Mouse (Mus musculus): ENCODE results near the gene Tcn2. TPM values are rescaled to one million over a fixed set of nuclear protein-coding genes. Genes with fewer than 3 reads are reported as not detected.

The Tcn2 gene
- not detected in 2 replicates for polyA plus RNA-seq (2012; ENCODE audit: insufficient read depth, insufficient read length, low replicate concordance, missing spikeins)

DNA sequence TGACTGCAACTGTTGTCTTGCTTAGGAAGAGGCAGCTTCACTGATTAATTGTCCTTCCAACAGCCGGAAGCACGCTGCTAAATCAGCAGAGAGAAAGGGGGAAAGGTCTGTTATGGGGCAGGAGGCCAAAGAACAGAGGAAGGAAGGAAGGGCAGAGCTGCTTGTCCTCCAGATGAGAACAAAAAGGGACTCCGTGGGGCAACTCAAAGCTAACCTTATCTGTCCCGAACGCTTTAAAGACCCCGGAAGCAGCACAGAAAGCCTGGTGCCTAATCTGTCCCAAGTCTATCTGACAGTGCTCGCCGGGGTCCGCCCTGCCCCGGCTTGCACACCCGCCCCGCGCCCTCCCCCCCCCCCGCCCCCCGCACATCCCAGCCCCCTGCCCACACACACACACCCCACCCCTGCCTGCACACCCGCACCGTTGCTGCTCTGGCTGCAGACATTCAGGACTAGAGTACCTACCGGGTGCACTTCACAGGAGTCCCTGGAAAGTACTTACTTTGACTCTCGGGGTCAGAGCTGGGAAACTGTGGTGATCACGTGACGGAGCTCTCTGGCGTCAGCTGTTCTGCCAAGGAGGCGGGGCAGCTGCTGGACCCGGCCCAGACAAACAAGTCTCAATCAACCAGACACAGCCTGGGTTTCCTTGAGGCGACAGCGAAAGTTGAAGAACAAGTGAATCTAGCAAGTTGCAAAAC is at the start of gene Tcn2:
Gene Tcn2, minus strand, starts transcription at position 649 of the 701 bp plus-strand sequence.
- TF ChIP-seq POLR2A (IDR thresholded peaks at IDR 0.05; ENCODE audit: insufficient read depth, low read depth, low read length) (no peak), CTCF (IDR thresholded peaks at IDR 0.05; ENCODE audit: insufficient read depth, low read depth, low read length) (no peak)
- H3K27ac ChIP-seq (ENCODE audit: insufficient read depth, low read depth, low read length), result no peak within 1 kb of the TSS
- under 1% methylated on average over 22 of the region's 26 CpGs for WGBS
- H3K4me1 ChIP-seq (ENCODE audit: control insufficient read depth, insufficient read depth, low read length), result peaks cover 9% of the 10 kb centered on the region; the same call in 1 of the 2 replicates
- H3K4me3 ChIP-seq (ENCODE audit: insufficient read depth, low read depth, low read length), result peak within 1 kb of the TSS; percentile 33

DNA sequence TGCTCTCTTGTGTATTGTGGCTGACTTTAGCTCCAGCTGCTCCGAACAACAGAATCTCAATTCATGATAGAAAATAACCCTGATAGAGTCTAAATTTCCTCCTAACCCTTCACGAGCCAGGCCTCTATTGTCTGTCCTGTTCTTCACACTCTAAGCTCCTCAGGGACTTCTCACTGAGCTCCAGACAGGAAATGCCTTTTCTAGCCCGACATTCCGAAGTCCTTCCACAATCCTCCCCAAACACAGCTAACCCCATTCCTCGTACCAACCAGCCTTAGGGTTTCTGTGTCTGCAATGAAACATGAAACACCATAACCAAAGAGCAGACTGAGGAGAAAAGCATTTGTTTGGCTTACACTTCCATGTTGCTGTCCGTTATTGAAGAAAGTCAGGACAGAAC is 49.6 kb upstream of the Tcn2 start:
- 76% methylated on average over 6 of the region's 6 CpGs for WGBS
- H3K4me3 ChIP-seq (ENCODE audit: insufficient read depth, low read depth, low read length), result no peak overlapping the region
- peaks cover 6% of the 10 kb centered on the region for H3K4me1 ChIP-seq (ENCODE audit: control insufficient read depth, insufficient read depth, low read length)
- TF ChIP-seq CTCF (IDR thresholded peaks at IDR 0.05; ENCODE audit: insufficient read depth, low read depth, low read length) (no peak), POLR2A (IDR thresholded peaks at IDR 0.05; ENCODE audit: insufficient read depth, low read depth, low read length) (no peak)
- H3K27ac ChIP-seq (ENCODE audit: insufficient read depth, low read depth, low read length), result no peak overlapping the region

DNA sequence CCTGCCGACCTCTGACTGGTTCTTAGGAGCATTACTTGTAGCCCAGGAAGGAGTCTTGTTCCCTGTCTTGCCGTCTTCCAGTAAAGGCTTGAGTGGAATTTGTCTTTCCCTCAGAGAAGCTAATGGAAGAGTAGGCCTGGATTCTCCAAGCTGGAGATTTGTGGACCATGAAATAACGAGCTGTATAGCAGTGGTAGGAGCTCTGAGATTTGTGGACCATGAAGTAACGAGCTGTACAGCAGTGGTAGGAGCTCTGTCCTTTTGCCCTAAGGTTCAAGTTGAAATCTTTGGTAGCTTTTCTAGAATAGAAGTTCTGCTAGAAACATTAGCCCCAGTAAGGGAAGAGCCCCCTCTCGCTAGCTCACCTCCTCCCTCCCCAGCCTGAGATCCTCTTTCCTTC is 46.5 kb upstream of the Tcn2 start:
- 90% methylated on average over 5 of the region's 5 CpGs for WGBS
- H3K4me1 ChIP-seq (ENCODE audit: control insufficient read depth, insufficient read depth, low read length), result peaks cover 2% of the 10 kb centered on the region; the same call in 1 of the 2 replicates
- no peak overlapping the region for H3K4me3 ChIP-seq (ENCODE audit: insufficient read depth, low read depth, low read length)
- no peak for TF ChIP-seq POLR2A (IDR thresholded peaks at IDR 0.05; ENCODE audit: insufficient read depth, low read depth, low read length)
- TF ChIP-seq CTCF (IDR thresholded peaks at IDR 0.05; ENCODE audit: insufficient read depth, low read depth, low read length), result no peak
- no peak overlapping the region for H3K27ac ChIP-seq (ENCODE audit: insufficient read depth, low read depth, low read length)

DNA sequence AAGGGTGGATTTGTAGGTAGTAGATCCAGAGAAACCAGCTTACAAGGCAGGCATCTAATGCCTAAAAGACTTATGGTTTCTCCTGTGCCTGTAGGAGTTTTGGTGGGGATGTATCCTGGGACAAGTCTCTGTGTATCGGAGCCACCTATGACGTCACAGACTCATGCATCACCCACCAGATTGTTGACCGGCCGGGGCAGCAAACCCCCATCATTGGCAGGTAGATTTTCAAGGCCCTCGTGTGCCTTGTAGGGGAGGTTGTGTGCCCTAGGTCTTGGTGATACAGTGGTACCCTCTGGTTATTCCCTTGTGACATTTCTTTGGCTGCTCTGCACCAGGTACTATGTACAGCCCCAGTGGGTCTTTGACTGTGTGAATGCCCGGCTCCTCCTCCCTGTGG is 44.7 kb upstream of the Tcn2 start, which contains the start of gene 4930556J24Rik:
Gene 4930556J24Rik, minus strand, starts transcription at position 101 of the 400 bp plus-strand sequence.
- 93% methylated on average over 6 of the region's 6 CpGs for WGBS
- TF ChIP-seq POLR2A (IDR thresholded peaks at IDR 0.05; ENCODE audit: insufficient read depth, low read depth, low read length) (no peak), CTCF (IDR thresholded peaks at IDR 0.05; ENCODE audit: insufficient read depth, low read depth, low read length) (no peak)
- Histone ChIP-seq H3K4me3 (ENCODE audit: insufficient read depth, low read depth, low read length) (no peak within 1 kb of the TSS), H3K27ac (ENCODE audit: insufficient read depth, low read depth, low read length) (no peak within 1 kb of the TSS), H3K4me1 (ENCODE audit: control insufficient read depth, insufficient read depth, low read length) (no peaks in the 10 kb centered on the region)

DNA sequence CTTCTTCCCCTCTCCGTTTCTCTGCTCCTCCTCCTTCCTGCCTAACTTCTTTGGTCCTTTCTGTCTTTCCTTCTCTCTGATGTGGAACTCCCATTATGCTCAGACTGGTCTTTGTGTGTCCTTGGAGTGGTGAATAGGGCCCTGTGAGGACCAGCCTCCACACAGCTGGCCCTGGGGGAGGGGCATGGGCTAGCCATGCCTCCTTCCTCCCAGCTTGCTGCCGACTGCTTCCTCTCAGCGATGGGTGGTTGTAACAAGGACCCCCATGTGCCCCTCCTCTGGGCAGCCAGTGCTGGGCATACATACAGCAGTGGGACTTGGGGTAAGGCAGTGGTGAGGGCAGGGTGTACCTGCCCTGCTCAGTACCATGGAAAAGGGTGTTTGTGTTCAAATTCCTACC is 42.4 kb upstream of the Tcn2 start:
- WGBS, result 32% methylated on average over 3 of the region's 3 CpGs
- Histone ChIP-seq H3K27ac (ENCODE audit: insufficient read depth, low read depth, low read length) (no peak overlapping the region), H3K4me3 (ENCODE audit: insufficient read depth, low read depth, low read length) (no peak overlapping the region), H3K4me1 (ENCODE audit: control insufficient read depth, insufficient read depth, low read length) (no peaks in the 10 kb centered on the region)
- no peak for TF ChIP-seq CTCF (IDR thresholded peaks at IDR 0.05; ENCODE audit: insufficient read depth, low read depth, low read length)
- TF ChIP-seq POLR2A (IDR thresholded peaks at IDR 0.05; ENCODE audit: insufficient read depth, low read depth, low read length), result no peak

DNA sequence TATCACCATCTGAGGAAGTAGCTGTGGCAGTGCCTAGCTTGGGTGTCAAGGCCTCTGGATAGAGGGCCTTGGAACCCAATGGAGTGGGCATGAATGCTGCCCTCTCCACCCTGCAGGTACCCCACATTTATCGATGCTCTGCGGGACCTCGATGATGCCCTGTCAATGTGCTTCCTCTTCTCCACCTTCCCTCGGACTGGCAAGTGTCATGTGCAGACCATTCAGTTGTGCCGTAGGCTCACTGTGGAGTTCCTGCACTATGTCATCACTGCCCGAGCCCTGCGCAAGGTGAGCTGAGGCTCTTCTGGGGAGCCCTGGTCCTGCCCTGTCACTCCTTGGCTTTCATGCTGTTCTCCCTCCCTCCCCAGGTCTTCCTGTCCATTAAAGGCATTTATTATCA is 41.1 kb upstream of the Tcn2 start:
- H3K4me1 ChIP-seq (ENCODE audit: control insufficient read depth, insufficient read depth, low read length), result no peaks in the 10 kb centered on the region
- WGBS, result 97% methylated on average over 7 of the region's 7 CpGs
- TF ChIP-seq POLR2A (IDR thresholded peaks at IDR 0.05; ENCODE audit: insufficient read depth, low read depth, low read length), result no peak
- TF ChIP-seq CTCF (IDR thresholded peaks at IDR 0.05; ENCODE audit: insufficient read depth, low read depth, low read length), result no peak

DNA sequence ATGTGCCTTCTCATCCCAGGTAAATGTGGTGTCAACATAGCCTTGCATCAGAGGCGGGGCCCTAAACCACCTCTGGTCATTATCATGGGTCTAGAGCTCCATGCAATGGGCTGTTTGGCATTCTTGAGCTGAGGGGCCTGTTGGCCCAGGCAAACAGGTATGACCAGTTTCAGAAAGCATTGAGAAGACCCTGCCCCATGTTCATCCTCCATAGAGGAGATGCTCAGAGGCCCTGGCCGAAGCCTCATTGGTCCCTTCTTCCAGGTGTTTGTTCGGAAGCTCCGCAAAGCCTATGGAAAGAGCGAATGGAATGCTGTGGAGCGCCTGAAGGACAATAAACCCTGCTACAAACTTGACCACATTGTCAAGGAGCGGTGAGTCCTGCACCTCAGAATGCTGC is 38.4 kb upstream of the Tcn2 start:
- H3K4me1 ChIP-seq (ENCODE audit: control insufficient read depth, insufficient read depth, low read length), result peaks cover 3% of the 10 kb centered on the region; the same call in 1 of the 2 replicates
- H3K4me3 ChIP-seq (ENCODE audit: insufficient read depth, low read depth, low read length), result no peak overlapping the region
- WGBS, result 98% methylated on average over 7 of the region's 7 CpGs
- TF ChIP-seq POLR2A (IDR thresholded peaks at IDR 0.05; ENCODE audit: insufficient read depth, low read depth, low read length) (no peak), CTCF (IDR thresholded peaks at IDR 0.05; ENCODE audit: insufficient read depth, low read depth, low read length) (no peak)
- H3K27ac ChIP-seq (ENCODE audit: insufficient read depth, low read depth, low read length), result no peak overlapping the region

More for the DNA sequence above, 41.1 kb upstream of the Tcn2 start:
- Histone ChIP-seq H3K4me3 (ENCODE audit: insufficient read depth, low read depth, low read length) (no peak overlapping the region), H3K27ac (ENCODE audit: insufficient read depth, low read depth, low read length) (no peak overlapping the region)

DNA sequence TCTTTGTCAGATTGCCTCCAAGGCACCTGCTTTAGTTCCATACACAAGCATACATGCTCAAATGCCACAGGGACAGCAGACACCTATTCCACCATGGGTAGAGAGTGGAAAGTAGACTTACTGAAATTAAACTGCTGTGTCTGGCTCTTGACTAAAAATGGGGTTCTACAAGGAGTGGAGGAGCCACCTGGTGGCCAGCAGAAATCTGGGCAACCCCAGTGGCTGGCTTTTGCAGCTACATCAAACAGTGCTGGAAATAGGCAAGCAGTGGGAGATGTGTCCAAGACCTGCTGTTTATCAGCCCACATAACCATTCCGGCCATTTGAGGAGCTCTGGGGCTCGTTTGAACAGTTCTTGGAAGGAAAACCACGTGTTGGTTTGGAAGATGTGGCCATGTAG is 37.9 kb upstream of the Tcn2 start:
- WGBS, result 80% methylated on average over 3 of the region's 3 CpGs
- Histone ChIP-seq H3K4me1 (ENCODE audit: control insufficient read depth, insufficient read depth, low read length) (peaks cover 3% of the 10 kb centered on the region; the same call in 1 of the 2 replicates), H3K4me3 (ENCODE audit: insufficient read depth, low read depth, low read length) (no peak overlapping the region), H3K27ac (ENCODE audit: insufficient read depth, low read depth, low read length) (no peak overlapping the region)
- no peak for TF ChIP-seq POLR2A (IDR thresholded peaks at IDR 0.05; ENCODE audit: insufficient read depth, low read depth, low read length)
- TF ChIP-seq CTCF (IDR thresholded peaks at IDR 0.05; ENCODE audit: insufficient read depth, low read depth, low read length), result no peak

DNA sequence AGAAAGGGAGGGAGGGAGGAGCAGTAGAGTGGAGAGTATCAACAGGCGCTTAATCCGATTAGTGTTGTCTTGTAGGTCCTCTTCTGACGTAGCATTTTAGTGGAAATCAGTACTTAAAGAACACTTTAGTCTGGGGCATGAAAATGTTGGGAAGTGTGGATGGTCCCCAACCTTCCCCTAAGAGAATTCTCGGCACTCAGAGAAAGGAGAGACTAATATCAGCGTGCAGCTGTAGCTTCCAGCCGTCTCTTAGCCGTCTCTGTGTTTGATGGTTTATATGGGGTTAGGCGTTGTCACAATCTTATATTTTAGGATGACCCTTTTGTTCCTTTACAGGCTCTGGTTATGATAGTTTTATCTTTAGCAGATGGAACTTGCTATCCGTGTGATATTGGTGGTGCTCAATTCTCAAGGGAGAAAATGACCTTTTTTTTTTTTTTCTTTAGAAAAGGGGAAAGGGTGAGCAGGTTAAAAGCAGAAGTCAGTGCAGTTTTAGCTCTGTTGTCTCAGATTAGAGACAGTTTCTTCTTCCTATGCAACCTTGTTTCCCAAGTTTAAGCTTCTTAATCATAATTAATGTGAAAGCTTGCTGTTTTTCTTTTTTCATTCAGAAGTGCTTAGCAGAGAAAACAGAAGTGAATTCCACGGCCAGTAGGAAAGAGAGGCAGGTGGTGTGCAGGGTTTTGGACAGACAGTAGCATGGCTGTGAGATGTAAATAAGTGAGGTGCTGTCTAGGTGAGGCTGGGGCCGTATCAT is 32.6 kb upstream of the Tcn2 start:
- H3K27ac ChIP-seq (ENCODE audit: insufficient read depth, low read depth, low read length), result no peak overlapping the region
- peak overlapping the region; percentile 62 for H3K4me3 ChIP-seq (ENCODE audit: insufficient read depth, low read depth, low read length)
- TF ChIP-seq POLR2A (IDR thresholded peaks at IDR 0.05; ENCODE audit: insufficient read depth, low read depth, low read length) (no peak), CTCF (IDR thresholded peaks at IDR 0.05; ENCODE audit: insufficient read depth, low read depth, low read length) (no peak)
- peaks cover 3% of the 10 kb centered on the region; the same call in 1 of the 2 replicates for H3K4me1 ChIP-seq (ENCODE audit: control insufficient read depth, insufficient read depth, low read length)
- 9% methylated on average over 11 of the region's 11 CpGs for WGBS
